Mouse (Mus musculus) mouse embryonic stem cell (cell line): Measurements from ENCODE around the gene Hlcs.

Source experiments
- in situ Hi-C, 2 experiments: fragments of 300-500 bp; cut with MboI; formaldehyde crosslinking; loops; 1 replicate in 1 of 2; 3 replicates in 1 of 2; pipeline ENCODE4 v1.14.3; 2019 to 2020; ENCODE audit warnings: low sequenced_read_pairs in 2 of 2, low pct_unique_long_range_greater_than_20kb in 1 of 2, mixed read lengths in 1 of 2; ENCODE audit not compliant: unreplicated experiment in 1 of 2

The Hlcs gene

DNA sequence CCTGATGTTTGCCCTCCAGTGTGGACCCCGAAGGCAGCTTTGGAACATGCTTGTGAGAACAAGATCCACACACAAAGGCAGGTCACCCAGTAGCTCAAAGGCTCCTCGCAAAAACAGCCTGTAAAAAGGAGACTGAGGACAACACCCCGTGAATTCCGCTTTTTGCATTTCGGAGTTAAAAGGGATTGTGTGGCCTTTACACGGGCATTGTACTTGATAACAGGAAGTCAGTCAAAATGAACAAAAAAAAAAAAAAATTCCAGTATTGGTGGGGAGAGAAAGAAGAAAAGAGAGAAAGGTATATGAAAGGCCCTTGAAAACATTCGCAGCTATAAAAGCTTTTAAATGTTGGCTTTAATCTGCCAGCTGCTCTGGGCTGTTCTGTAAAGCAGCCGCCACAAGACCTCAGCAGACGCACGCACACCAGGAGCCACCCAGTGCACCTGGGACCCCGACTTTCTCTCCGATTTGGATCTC lies 58.9 kb downstream of the Hlcs start:
- in situ Hi-C loops = loop anchor here (10.0 to 25.0 kb wide), 2 partner anchors 167 to 310 kb away; partner anchors contain the start of gene Sim2 (in 1 of the 2)

DNA sequence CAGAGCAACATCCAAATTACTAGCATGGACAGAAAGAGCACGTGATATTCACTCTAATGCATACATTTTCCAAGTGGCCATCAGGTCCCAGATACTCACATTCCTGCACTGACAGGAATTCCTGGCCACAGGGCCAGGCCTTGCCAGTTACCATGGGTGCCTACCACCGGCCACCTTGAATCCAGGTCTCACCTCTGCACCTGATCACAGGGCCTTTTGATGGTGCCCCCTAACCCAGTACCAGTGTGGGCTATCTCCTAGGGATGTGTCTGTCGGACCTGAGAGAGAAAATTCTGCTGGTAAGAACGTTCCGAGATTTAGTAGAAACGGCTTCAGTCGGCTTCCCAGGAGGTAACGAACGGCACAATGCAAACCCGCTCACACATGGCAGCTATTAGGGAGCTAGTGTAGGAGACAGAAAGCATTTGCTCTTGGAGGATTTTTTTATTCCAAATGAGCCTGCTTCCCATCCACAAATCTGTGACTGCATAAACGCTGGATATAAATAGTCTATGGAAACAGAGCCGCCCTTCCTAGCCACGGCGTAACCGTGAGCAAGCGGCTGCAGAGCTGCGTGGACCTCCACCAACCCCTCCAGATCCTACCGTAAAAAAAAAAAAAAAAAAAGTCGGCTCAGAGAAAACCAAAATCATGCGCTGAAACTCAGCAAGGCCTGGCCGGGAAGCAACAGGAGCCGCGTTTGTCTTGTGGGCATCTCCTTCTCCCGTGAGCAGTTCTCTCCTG lies 59.5 kb downstream of the Hlcs start:
- in situ Hi-C loops = loop anchor here (10.0 to 25.0 kb wide), 2 partner anchors 167 to 309 kb away; partner anchors contain the start of gene Sim2 (in 1 of the 2)

DNA sequence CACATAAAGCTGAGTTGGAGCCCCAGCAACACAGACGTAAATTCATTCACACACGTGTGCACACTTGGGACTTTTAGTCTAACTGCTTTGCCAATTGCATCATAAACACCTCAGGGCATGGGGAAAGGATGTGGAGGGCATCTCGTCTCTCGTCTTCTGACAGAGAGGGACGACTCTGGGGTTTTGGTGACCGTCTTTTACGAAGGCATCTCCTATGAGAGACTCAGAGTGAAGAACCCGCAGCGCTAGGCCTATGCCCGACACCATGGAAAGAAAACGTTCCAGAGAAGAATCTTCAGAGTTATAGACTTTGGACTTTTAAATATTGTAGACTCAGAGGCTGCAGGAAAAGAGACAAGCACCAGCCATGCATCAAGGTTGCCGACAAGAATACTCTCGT lies 61.6 kb downstream of the Hlcs start:
- in situ Hi-C loops = loop anchor here (10.0 to 25.0 kb wide), 2 partner anchors 164 to 307 kb away; partner anchors contain the start of gene Sim2 (in 1 of the 2)

DNA sequence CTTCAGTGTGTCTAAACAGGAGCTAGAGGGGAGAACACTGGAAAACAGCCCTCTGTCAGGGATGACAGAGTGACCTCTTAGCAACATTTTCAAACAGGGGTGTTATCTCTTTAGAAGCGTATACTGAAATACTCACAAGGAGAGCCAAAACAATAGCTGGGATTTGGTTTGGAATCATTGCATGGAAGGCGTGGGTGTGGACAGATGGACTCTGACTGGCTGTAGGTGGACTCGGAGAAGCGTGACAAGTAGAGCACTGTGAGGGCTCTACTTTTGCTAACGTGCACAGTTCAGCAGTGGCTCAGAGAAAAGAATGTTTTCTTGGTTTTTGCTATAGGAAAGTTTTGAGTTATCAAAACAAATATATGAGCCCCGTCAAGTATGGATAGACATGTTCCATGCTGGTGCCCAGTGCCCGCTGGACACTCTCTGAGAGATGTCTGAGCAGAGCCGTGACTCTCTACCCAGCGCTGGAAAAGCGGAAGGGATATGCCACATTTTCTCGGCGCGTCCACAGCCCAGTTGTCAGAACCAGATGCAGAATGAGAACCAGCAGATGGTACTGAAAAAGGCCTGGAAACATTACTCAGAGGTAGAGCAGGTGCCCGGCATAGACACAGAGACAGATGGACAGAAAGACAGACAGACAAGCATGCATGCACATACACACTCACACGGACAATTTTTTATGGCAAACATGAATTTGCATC lies 62.6 kb downstream of the Hlcs start:
- in situ Hi-C loops = loop anchor here (10.0 to 25.0 kb wide), 2 partner anchors 163 to 306 kb away; partner anchors contain the start of gene Sim2 (in 1 of the 2)

DNA sequence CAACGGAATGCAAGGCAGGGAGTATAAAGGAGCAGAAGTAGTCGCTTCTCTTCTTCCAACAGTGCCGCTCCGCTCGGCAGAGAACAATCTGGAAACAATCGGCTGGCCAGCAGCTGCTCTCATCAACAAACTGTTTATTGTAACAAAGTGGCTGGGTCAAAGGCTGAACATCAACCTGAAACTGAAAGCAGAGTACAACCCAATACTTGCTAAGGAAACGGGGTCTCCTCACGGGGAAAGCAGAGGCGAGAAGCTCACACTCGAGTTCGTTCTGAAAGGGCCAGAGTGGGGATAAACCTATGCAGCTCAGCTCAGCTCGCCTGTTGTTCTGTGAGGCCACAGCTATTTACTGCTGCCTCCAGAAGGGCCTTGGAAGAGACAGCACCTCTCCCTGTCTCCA lies 63.2 kb downstream of the Hlcs start:
- in situ Hi-C loops = loop anchor here (10.0 to 25.0 kb wide), 2 partner anchors 163 to 305 kb away; partner anchors contain the start of gene Sim2 (in 1 of the 2)

DNA sequence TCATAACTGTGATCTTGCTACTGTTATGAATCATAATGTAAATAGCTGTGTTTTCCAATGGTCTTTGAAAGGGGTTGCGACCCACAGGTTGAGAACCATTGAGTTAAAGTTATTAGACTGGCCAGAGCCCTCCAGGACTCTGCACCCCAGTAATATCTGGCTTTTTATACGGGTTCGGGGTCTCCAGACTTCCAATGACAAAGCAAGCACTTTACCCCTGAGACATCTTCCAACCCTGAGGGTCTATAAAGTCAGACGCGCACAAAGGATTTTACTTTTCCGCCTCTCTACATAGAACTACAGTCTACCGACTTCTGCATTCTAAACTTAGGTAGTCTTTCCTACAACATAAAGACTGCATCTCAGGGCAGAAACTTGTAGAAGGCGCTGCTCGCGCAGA lies 63.7 kb downstream of the Hlcs start:
- in situ Hi-C loops = loop anchor here (10.0 to 25.0 kb wide), 3 partner anchors 162 to 312 kb away; partner anchors contain the start of gene Sim2 (in 1 of the 2)

DNA sequence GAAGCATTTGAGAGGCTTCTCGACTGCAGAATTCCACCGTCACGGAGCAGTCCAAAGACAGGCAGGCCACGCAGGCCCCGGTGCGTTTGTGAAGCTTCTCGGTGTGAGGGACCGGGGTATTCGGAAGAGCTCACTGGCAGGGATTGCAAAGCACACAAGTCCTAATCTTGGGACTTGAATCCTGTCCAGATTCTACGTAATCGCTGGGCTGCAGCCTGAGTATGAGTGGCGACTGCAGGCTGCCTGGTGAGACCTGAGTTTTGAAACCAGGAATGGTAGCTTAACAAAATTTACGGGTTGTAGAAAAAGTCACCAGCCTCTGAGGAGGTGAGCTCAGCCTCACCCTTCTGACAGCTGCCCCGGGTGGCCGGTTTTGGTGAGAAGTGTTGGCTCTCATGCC lies 64.7 kb downstream of the Hlcs start:
- in situ Hi-C loops = loop anchor here in 1 of 2 experiments (25.0 kb wide), 1 partner anchor 311 kb away; no protein-coding TSS in a partner anchor

DNA sequence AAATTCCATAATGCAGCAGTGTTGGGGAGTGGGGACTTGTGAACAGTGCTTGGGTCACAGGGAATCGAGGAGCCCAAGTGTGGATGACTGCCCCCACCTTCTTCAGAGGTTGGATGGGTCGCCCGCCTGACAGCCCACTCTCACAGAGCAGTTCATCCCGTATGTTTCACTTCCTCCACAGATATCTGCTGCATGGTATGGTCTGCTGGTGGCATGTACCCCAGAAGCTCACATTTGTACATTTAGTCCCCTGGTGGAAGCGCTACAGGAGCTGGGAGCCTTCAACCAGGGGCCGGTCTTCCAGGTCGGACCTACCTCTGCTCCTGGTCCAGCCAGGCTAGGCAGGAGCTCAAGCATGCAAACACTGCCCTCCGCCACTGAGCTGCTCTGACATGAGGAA lies 66.4 kb downstream of the Hlcs start:
- in situ Hi-C loops = loop anchor here in 1 of 2 experiments (25.0 kb wide), 1 partner anchor 310 kb away; no protein-coding TSS in a partner anchor

DNA sequence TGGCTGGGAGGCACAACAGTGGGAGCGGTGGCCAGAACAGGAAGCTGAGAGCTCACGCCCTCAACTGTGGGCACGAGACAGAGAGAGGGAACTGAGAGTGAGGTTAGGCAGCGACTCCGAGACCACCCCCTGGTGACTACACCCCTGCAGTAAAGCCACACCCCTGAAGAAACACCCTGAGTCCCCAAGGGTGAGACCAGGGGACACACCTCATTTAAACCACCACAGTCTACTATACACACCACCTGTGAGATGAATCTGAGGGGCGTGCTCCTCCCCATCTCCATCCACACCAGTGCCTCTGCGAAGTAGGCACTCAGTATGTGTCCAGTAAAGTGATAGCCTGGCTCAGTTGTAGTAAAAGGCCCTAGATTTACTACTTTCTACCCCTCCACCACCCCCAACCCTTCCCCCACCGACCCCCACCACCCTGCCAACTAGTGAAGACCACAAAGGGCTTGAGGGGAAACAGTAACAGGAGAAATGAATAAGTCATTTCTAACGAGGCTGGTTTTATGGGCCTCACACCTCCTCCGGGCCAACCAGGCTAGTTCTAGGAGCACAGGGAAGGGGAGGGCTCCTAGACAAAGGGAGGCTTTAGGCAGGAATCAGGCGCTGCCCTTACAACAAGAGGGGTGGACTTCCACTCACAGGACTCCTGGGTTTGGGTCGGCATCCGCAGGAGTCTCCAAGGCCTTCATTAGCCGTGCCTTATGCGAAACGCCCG lies 67.2 kb downstream of the Hlcs start:
- in situ Hi-C loops = loop anchor here in 1 of 2 experiments (25.0 kb wide), 1 partner anchor 309 kb away; no protein-coding TSS in a partner anchor

DNA sequence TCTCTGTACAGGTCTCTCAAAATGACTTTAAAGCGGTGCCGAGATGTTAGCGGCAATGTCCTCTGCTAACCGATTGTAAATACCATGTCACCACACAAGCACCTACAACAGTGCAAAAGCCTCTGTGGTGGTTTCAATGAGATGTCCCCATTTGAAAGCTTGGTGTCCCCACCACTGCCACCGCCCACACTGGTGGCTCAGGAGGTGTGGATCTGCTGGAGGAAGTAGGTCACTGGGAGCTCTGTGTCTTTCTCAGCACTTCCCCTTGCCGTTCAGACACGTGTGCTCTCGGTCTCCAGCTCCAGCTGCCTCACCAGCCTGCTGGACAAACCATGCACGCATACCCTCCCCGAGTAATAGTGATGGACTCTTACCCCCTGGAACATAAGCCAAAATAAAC lies 72.2 kb downstream of the Hlcs start:
- in situ Hi-C loops = loop anchor here in 1 of 2 experiments (25.0 kb wide), 1 partner anchor 304 kb away; no protein-coding TSS in a partner anchor

DNA sequence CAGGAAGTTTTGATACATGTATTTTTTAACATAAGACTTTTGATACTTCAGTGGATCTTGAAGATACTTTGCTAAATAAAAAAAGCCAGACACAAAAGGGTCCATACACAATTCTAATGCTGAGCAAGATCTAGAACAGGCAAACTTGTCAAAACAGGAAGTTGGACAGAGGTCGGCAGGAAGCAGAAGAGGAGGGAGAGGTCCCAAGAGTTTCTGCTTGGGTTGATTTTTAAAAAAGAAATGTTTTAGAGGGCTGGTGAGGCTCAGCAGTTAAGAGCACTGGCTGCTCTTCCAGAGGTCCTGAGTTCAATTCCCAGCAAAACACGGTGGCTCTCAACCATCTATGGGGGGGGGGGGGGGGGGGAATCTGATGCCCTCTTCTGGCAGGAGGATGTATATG lies 73.2 kb downstream of the Hlcs start:
- in situ Hi-C loops = loop anchor here in 1 of 2 experiments (25.0 kb wide), 1 partner anchor 303 kb away; no protein-coding TSS in a partner anchor

DNA sequence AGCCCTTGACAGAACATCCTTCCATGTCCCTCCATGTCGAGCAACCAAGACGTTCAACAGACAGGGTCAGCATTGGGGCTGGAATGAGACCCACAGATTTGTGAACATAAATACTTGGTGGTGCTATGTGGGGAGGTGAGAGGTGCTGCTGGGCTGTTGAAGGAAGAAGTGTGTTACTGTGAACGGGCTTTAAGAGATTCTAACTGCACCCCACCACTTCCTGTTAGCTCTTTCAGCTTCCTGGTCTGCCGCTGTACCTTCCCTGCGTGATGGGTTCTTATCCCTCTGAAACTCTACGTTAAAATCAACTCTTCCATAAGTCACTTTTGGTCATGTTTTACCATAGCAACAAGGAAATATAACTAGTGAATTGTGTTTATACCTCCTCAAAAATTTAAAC lies 73.8 kb downstream of the Hlcs start:
- in situ Hi-C loops = loop anchor here in 1 of 2 experiments (25.0 kb wide), 1 partner anchor 302 kb away; no protein-coding TSS in a partner anchor

DNA sequence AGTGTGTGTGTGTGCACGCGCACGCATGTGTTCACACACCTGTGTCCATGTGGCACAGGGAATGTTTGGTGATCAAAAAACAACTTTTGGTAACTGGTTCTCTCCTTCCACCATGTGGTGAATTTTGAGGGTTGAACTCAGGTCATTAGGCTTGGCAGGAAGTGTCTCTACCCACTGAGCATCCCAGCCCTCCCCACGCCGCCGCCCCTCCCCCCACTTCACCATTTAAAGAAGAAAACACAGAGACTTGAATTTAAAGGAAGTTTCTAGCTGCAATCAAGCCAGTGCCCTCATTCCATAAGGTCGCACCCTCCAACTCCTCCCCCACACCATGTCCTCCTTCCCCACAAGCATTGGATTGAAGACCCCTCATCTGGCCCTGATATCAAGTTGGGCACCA lies 74.2 kb downstream of the Hlcs start:
- in situ Hi-C loops = loop anchor here in 1 of 2 experiments (25.0 kb wide), 1 partner anchor 302 kb away; no protein-coding TSS in a partner anchor

DNA sequence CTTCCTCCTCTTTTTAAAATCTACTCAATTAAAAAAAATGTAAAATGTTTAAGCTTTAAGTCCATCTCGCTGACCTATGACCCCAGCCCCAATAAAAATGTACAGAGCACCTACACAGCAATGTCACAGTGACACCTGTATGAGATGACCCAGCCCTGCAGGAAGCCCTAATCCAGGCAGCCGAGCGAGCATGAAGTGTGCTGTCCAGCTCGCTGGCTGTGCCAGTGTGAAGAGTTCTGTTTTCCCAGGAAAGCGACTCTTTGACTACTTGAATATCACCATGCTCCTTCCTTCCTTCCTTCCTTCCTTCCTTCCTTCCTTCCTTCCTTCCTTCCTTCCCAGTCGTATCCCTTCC lies 76.3 kb downstream of the Hlcs start:
- in situ Hi-C loops = loop anchor here in 1 of 2 experiments (25.0 kb wide), 1 partner anchor 300 kb away; no protein-coding TSS in a partner anchor

DNA sequence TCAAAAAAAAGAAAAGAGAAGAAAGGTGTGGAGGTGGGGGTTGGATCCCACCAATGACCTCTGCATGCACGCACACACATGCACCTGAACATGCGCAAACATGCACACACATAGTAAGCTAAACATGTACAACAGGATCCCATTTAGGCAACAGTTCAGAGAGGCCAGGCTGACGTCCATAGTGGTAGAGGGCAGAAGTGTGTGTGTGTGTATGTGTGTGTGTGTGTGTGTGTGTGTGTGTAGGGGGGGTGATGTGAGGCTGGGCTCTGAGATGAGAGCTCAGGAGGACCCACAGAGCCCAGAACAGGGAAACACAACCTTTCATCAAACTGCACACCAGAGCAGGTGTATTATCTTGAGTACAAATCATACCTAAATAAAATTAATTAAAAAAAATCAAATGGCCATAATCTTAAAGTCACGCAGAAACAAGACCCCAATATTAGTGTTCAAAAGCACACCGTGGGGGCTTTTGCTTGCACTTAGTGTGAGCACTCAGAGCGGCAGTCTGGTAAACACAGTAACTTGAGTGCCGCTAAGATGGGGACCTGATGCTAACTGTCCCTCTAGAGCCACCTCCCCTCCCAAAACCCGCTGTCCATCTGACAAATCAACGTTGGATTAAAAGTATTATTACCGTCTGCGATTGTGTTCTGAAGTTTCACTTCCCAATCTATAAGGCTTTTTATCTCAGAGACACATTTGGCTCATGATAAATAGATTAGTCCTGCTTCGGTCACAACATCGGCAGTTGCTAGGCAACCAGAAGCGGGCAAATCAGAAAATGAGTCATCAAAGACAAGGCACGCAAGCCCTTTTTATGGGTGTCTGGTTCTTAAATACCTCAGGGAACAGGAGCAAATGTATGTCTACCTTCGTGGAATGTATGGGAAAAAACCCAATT lies 76.9 kb downstream of the Hlcs start:
- in situ Hi-C loops = loop anchor here in 1 of 2 experiments (25.0 kb wide), 1 partner anchor 299 kb away; no protein-coding TSS in a partner anchor

DNA sequence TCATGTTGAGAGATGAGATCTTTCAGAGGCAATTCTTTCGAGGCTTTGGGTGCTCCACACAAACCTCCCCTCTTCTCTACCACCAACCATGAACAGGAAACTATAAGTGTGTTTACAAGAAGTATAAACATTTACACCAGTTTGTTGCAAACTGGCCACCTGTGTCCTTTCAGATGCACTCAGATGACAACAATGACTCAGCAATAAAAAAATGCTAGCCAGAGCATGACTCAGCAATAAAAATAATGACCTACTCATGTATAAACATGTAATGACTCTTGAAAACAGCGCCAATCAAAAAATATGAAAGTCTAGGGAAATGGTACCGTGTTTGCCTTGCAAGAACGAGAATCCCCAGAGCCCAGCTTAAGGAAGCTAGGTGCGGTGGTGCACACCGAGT lies 77.7 kb downstream of the Hlcs start:
- in situ Hi-C loops = loop anchor here in 1 of 2 experiments (25.0 kb wide), 1 partner anchor 298 kb away; no protein-coding TSS in a partner anchor

DNA sequence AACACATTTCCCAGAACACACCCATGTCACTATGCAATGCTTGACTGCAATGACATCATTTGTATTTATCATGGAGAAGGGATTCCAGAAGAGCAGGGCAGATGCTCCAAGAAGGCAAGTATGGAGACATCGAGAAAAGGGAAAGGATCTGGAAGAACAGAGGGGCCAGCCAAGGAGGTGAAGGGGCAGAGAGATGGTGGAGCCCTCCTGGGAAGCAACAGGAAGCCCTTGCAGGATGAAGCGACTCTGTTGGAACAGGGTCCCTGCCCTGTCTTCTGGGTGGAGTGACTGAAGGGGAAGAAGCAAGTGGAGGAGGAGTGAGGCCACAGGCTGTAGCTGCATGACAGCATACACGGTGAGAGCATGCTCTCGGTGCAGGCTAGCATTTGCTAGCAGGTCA lies 79.2 kb downstream of the Hlcs start:
- in situ Hi-C loops = loop anchor here in 1 of 2 experiments (25.0 kb wide), 1 partner anchor 297 kb away; no protein-coding TSS in a partner anchor
